Mouse (Mus musculus) left cerebral cortex, adult 8-10 months (tissue): ENCODE measurements around the gene Ror2. TPM values are rescaled to one million over a fixed set of nuclear protein-coding genes. Genes with fewer than 3 reads are reported as not detected.
"Not testable (repeated sequence)": the region's sequence is repeated elsewhere in the genome, so short reads cannot be mapped to it uniquely, and the experiment has no call there.

Source experiments
- DNase-seq, 2 experiments: peaks; one replicate each; pipeline ENCODE4 v3.0.0; 2022; ENCODE audit warnings: low spot score in 2 of 2
- total RNA-seq, 4 experiments: library from RNA; stranded (reverse); gene quantifications; 2 replicates each; pipeline ENCODE4 v1.2.4; 2022

Gene Ror2
- total RNA-seq = 1 to 10 TPM in 2 of 4 experiments, under 1 TPM in 2; 0.70 to 1.2 (median 0.99) TPM

- DNase-seq = no peak
Measured at GRCm38 (mm10) chr13:53285756-53286361, at the start of gene Ror2. Ror2 (minus strand) TSS chr13:53286124.

GRCm38 (mm10) chr13:53333769-53334168 lies 47.8 kb upstream of the Ror2 start:
- no peak for DNase-seq

- DNase-seq = no peak
Measured at GRCm38 (mm10) chr13:53330246-53330645, 44.3 kb upstream of the Ror2 start.

- DNase-seq = no peak
Measured at GRCm38 (mm10) chr13:53325531-53325930, 39.6 kb upstream of the Ror2 start.

- DNase-seq = no peak
Measured at GRCm38 (mm10) chr13:53323661-53324060, 37.7 kb upstream of the Ror2 start.

GRCm38 (mm10) chr13:53320899-53321298 lies 35.0 kb upstream of the Ror2 start:
- DNase-seq = no peak

GRCm38 (mm10) chr13:53316515-53317295 lies 30.8 kb upstream of the Ror2 start:
- DNase-seq = no peak

GRCm38 (mm10) chr13:53315757-53316156 lies 29.8 kb upstream of the Ror2 start:
- DNase-seq = not testable (repeated sequence)

- DNase-seq = no peak
Measured at GRCm38 (mm10) chr13:53310442-53310841, 24.5 kb upstream of the Ror2 start.

GRCm38 (mm10) chr13:53309661-53310160 lies 23.8 kb upstream of the Ror2 start:
- peak; percentile 15 to 21 for DNase-seq

- DNase-seq = no peak
Measured at GRCm38 (mm10) chr13:53309148-53309547, 23.2 kb upstream of the Ror2 start.

- DNase-seq = no peak
Measured at GRCm38 (mm10) chr13:53306836-53307235, 20.9 kb upstream of the Ror2 start.

- no peak for DNase-seq
Measured at GRCm38 (mm10) chr13:53305256-53305655, 19.3 kb upstream of the Ror2 start.

- DNase-seq = no peak
Measured at GRCm38 (mm10) chr13:53302688-53303087, 16.8 kb upstream of the Ror2 start.

GRCm38 (mm10) chr13:53293065-53293464 lies 7.1 kb upstream of the Ror2 start:
- no peak for DNase-seq

GRCm38 (mm10) chr13:53292244-53292643 lies 6.3 kb upstream of the Ror2 start:
- no peak for DNase-seq

- no peak for DNase-seq
Measured at GRCm38 (mm10) chr13:53285261-53285755, 616 bp downstream of the Ror2 start.

GRCm38 (mm10) chr13:53284740-53285191 lies 1.2 kb downstream of the Ror2 start:
- DNase-seq = no peak

- no peak for DNase-seq
Measured at GRCm38 (mm10) chr13:53281604-53282396, 4.1 kb downstream of the Ror2 start.

- DNase-seq = no peak
Measured at GRCm38 (mm10) chr13:53278908-53279307, 7.0 kb downstream of the Ror2 start.

GRCm38 (mm10) chr13:53276381-53276780 lies 9.5 kb downstream of the Ror2 start:
- no peak for DNase-seq

GRCm38 (mm10) chr13:53275778-53276177 lies 10.1 kb downstream of the Ror2 start:
- no peak for DNase-seq
